1 mouse cellular context compared by ENCODE assay signal in genomic region chr19:36781996-36782395, GRCm38 (mm10).
TF ChIP-seq lines count a peak whose summit lies in the region.

No protein-coding gene starts in this region.

TF ChIP-seq in MEL, 35 proteins besides CTCF, POLR2A, EP300 and RAD21 (continued from another document):
- no peak for TF ChIP-seq ELF1 (IDR thresholded peaks at IDR 0.05; ENCODE audit: low read depth, low read length)
- TF ChIP-seq JUND (IDR thresholded peaks at IDR 0.05; ENCODE audit: low read depth, low read length): no peak
- TF ChIP-seq ETS1 (IDR thresholded peaks at IDR 0.05; ENCODE audit: low read depth, low read length): no peak
- TF ChIP-seq E2F4 (IDR thresholded peaks at IDR 0.05; ENCODE audit: borderline replicate concordance, low read depth, low read length): no peak
- no peak for TF ChIP-seq POLR2AphosphoS2 (IDR thresholded peaks at IDR 0.05; ENCODE audit: low read length)
- TF ChIP-seq ZMIZ1 (IDR thresholded peaks at IDR 0.05; ENCODE audit: low read depth, low read length): no peak
